Mouse (Mus musculus) liver, adult 2 months (tissue): ENCODE results near the gene Cdc34. TPM values are rescaled to one million over a fixed set of nuclear protein-coding genes. Genes with fewer than 3 reads are reported as not detected.

Experiments
- DNase-seq: peaks from one replicate; pipeline ENCODE4 v3.0.0-alpha.2; 2011; ENCODE audit warnings: low read depth, low spot score; ENCODE audit errors: extremely low read depth
- H3K27ac ChIP-seq: fragments of 200-500 bp; replicated peaks from 2 replicates; pipeline ENCODE4 v1.5.1; 2012; ENCODE audit warnings: low read depth, mild to moderate bottlenecking, control low read depth, inconsistent platforms, low read length; ENCODE audit not compliant: insufficient read depth
- H3K27me3 ChIP-seq: fragments of 200-500 bp; 2 replicates; pipeline ENCODE4 v1.6.1; 2012; ENCODE audit warnings: mild to moderate bottlenecking, moderate library complexity, low read length, inconsistent platforms; ENCODE audit not compliant: control insufficient read depth, insufficient read depth
- H3K36me3 ChIP-seq: fragments of 200-500 bp; 2 replicates; pipeline ENCODE4 v1.6.1; 2012; ENCODE audit warnings: low read length, inconsistent platforms; ENCODE audit not compliant: control insufficient read depth, insufficient read depth
- H3K4me1 ChIP-seq: fragments of 200-500 bp; 2 replicates; pipeline ENCODE4 v1.6.1; 2011; ENCODE audit warnings: low read length; ENCODE audit not compliant: control insufficient read depth, insufficient read depth
- H3K4me3 ChIP-seq: fragments of 200-500 bp; 2 replicates; pipeline ENCODE4 v1.5.1; 2011; ENCODE audit warnings: low read depth, mild to moderate bottlenecking, control low read depth, low read length, moderate library complexity; ENCODE audit not compliant: insufficient read depth
- H3K79me2 ChIP-seq: fragments of 200-500 bp; 2 replicates; pipeline ENCODE4 v1.6.1; 2012; ENCODE audit warnings: inconsistent platforms, mild to moderate bottlenecking, low read length, moderate library complexity; ENCODE audit not compliant: control insufficient read depth, insufficient read depth
- H3K9ac ChIP-seq: fragments of 200-500 bp; 2 replicates; pipeline ENCODE4 v1.6.1; 2012; ENCODE audit warnings: low read depth, mild to moderate bottlenecking, control low read depth, inconsistent platforms, low read length
- CTCF ChIP-seq: fragments of 200-500 bp; IDR thresholded peaks from 2 replicates; pipeline ENCODE4 v1.5.1; 2011; ENCODE audit warnings: low read depth, low read length, control low read depth
- POLR2A ChIP-seq: fragments of 200-500 bp; IDR thresholded peaks from 2 replicates; pipeline ENCODE4 v1.6.1; 2011; ENCODE audit warnings: low read length, control low read depth; ENCODE audit not compliant: insufficient read depth; ENCODE audit errors: extremely low read depth
- WGBS: fragments of 180-500 bp; shearing (Covaris S2); methylation state at CpG from one replicate; pipeline ENCODE4 v1.1.7; 2018; 5-methylcytosine and 5-hydroxymethylcytosine counted together
- polyA plus RNA-seq: library from polyadenylated mRNA; depleted of rRNA; stranded (reverse); fragments of >200 nt; gene quantifications from 2 replicates; pipeline ENCODE4 v1.2.3, GENCODE M21; 2012; rRNA removed
- total RNA-seq: library from RNA; depleted of rRNA; stranded (reverse); fragments of >200 nt; gene quantifications from 2 replicates; pipeline ENCODE4 v1.2.3, GENCODE M21; 2014; rRNA removed

Cdc34 gene
- total and polyA plus RNA-seq, 2 experiments = 82.1 to 215 TPM

GRCm38 (mm10) chr10:79733847-79734246 lies 51.9 kb downstream of the Cdc34 start:
- Histone ChIP-seq H3K79me2 (no peaks in the 10 kb centered on the region), H3K4me1 (no peaks in the 10 kb centered on the region), H3K27ac (no peak overlapping the region), H3K36me3 (peaks cover 20% of the 10 kb centered on the region), H3K27me3 (no peaks in the 10 kb centered on the region), H3K4me3 (no peak overlapping the region), H3K9ac (no peak overlapping the region)
- no peak for DNase-seq
- 98% methylated on average over 15 of the region's 15 CpGs for WGBS
- TF ChIP-seq CTCF = no peak
- no peak for TF ChIP-seq POLR2A

GRCm38 (mm10) chr10:79735361-79735760 lies 53.4 kb downstream of the Cdc34 start:
- Histone ChIP-seq H3K4me3 (no peak overlapping the region), H3K27ac (no peak overlapping the region), H3K4me1 (no peaks in the 10 kb centered on the region), H3K27me3 (no peaks in the 10 kb centered on the region), H3K9ac (no peak overlapping the region), H3K79me2 (no peaks in the 10 kb centered on the region), H3K36me3 (peaks cover 23% of the 10 kb centered on the region)
- no peak for DNase-seq
- 86% methylated on average over 48 of the region's 52 CpGs for WGBS
- TF ChIP-seq CTCF (no peak), POLR2A (no peak)

DNA sequence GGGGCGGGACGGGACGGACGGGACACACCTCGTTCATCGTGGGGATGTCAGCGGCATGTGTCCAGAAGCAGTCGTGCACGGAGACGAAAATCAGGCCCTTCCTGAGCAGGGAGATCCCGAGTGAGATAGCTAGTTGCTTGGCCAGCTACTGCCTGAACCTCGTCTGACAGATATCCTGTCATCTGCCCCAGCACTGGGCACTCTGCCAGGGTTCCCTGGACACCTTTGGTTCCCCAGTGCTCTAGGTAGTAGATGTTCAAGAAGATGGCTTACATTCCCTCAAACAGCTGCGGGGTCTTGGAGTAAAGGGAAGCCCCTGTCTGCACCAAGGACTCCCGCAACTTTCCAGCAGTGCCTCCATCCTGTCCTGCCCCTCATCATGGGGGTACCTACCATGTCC lies 54.7 kb downstream of the Cdc34 start:
- 87% methylated on average over 14 of the region's 14 CpGs for WGBS
- Histone ChIP-seq H3K27me3 (no peaks in the 10 kb centered on the region), H3K4me3 (no peak overlapping the region), H3K36me3 (peaks cover 27% of the 10 kb centered on the region), H3K27ac (no peak overlapping the region), H3K9ac (no peak overlapping the region), H3K79me2 (no peaks in the 10 kb centered on the region), H3K4me1 (no peaks in the 10 kb centered on the region)
- DNase-seq = no peak
- no peak for TF ChIP-seq POLR2A
- no peak for TF ChIP-seq CTCF

Other genes with a start within 250 kb of the Cdc34 start
- not detected in 2 replicates for gene Vmn2r83, start 213.5 kb upstream of the Cdc34 start, total RNA-seq
- not detected in 2 replicates for gene Vmn2r83, start 213.5 kb upstream of the Cdc34 start, polyA plus RNA-seq
- gene Plpp2, start 148.4 kb upstream of the Cdc34 start, total RNA-seq = 16.2 and 32.2 TPM in 2 replicates
- gene Plpp2, start 148.4 kb upstream of the Cdc34 start, polyA plus RNA-seq = 29.9 and 33.7 TPM in 2 replicates
- gene Mier2, start 127.0 kb upstream of the Cdc34 start, total RNA-seq = 5.9 and 8.2 TPM in 2 replicates
- gene Mier2, start 127.0 kb upstream of the Cdc34 start, polyA plus RNA-seq = 22.2 and 35.3 TPM in 2 replicates
- not detected in 2 replicates for gene Theg, start 94.9 kb upstream of the Cdc34 start, total RNA-seq
- gene Theg, start 94.9 kb upstream of the Cdc34 start, polyA plus RNA-seq = not detected in 2 replicates
- not detected in 2 replicates for gene C2cd4c, start 68.2 kb upstream of the Cdc34 start, total RNA-seq
- 0.06 and 0.10 TPM in 2 replicates for gene C2cd4c, start 68.2 kb upstream of the Cdc34 start, polyA plus RNA-seq
- gene Shc2, start 44.3 kb upstream of the Cdc34 start, total RNA-seq = 0.07 and 0.09 TPM in 2 replicates
- gene Shc2, start 44.3 kb upstream of the Cdc34 start, polyA plus RNA-seq = 0.07 and 0.10 TPM in 2 replicates
- gene Odf3l2, start 36.5 kb upstream of the Cdc34 start, total RNA-seq = not detected in 2 replicates
- gene Odf3l2, start 36.5 kb upstream of the Cdc34 start, polyA plus RNA-seq = not detected in 2 replicates
- gene Madcam1, start 17.6 kb upstream of the Cdc34 start, total RNA-seq = 0.60 TPM in 1 of 2 replicates, not detected in the other
- gene Madcam1, start 17.6 kb upstream of the Cdc34 start, polyA plus RNA-seq = not detected in 2 replicates
- gene Tpgs1, start 12.8 kb upstream of the Cdc34 start, total RNA-seq = 18.2 and 24.4 TPM in 2 replicates
- 48.5 and 58.9 TPM in 2 replicates for gene Tpgs1, start 12.8 kb upstream of the Cdc34 start, polyA plus RNA-seq
- 0.09 and 0.34 TPM in 2 replicates for gene Gzmm, start 6.8 kb downstream of the Cdc34 start, total RNA-seq
- gene Gzmm, start 6.8 kb downstream of the Cdc34 start, polyA plus RNA-seq = 0.09 and 0.37 TPM in 2 replicates
- gene Bsg, start 22.3 kb downstream of the Cdc34 start, total RNA-seq = 652 and 839 TPM in 2 replicates
- 523 and 643 TPM in 2 replicates for gene Bsg, start 22.3 kb downstream of the Cdc34 start, polyA plus RNA-seq
- 0.09 and 0.13 TPM in 2 replicates for gene Hcn2, start 34.4 kb downstream of the Cdc34 start, total RNA-seq
- gene Hcn2, start 34.4 kb downstream of the Cdc34 start, polyA plus RNA-seq = 0.45 and 0.67 TPM in 2 replicates
- 7.7 and 12.8 TPM in 2 replicates for gene Polrmt, start 64.4 kb downstream of the Cdc34 start, total RNA-seq
- gene Polrmt, start 64.4 kb downstream of the Cdc34 start, polyA plus RNA-seq = 32.7 and 42.4 TPM in 2 replicates
- gene Fgf22, start 72.9 kb downstream of the Cdc34 start, total RNA-seq = not detected in 2 replicates
- not detected in 2 replicates for gene Fgf22, start 72.9 kb downstream of the Cdc34 start, polyA plus RNA-seq
- 7.6 and 11.7 TPM in 2 replicates for gene Rnf126, start 84.8 kb downstream of the Cdc34 start, total RNA-seq
- 65.1 and 70.6 TPM in 2 replicates for gene Rnf126, start 84.8 kb downstream of the Cdc34 start, polyA plus RNA-seq
- gene Fstl3, start 95.1 kb downstream of the Cdc34 start, total RNA-seq = 0.09 and 0.27 TPM in 2 replicates
- gene Fstl3, start 95.1 kb downstream of the Cdc34 start, polyA plus RNA-seq = 0.18 and 0.60 TPM in 2 replicates
- gene Prss57, start 108.8 kb downstream of the Cdc34 start, total RNA-seq = not detected in 2 replicates
- gene Prss57, start 108.8 kb downstream of the Cdc34 start, polyA plus RNA-seq = not detected in 2 replicates
- 0.81 and 0.92 TPM in 2 replicates for gene Palm, start 111.4 kb downstream of the Cdc34 start, total RNA-seq
- 1.9 and 3.0 TPM in 2 replicates for gene Palm, start 111.4 kb downstream of the Cdc34 start, polyA plus RNA-seq
- gene Misp, start 138.8 kb downstream of the Cdc34 start, total RNA-seq = 0.18 and 0.40 TPM in 2 replicates
- 0.16 and 0.51 TPM in 2 replicates for gene Misp, start 138.8 kb downstream of the Cdc34 start, polyA plus RNA-seq
- gene Ptbp1, start 172.2 kb downstream of the Cdc34 start, total RNA-seq = 43.9 and 86.1 TPM in 2 replicates
- 77.6 and 103 TPM in 2 replicates for gene Ptbp1, start 172.2 kb downstream of the Cdc34 start, polyA plus RNA-seq
- gene Prtn3, start 192.3 kb downstream of the Cdc34 start, total RNA-seq = 0.40 TPM in 1 of 2 replicates, not detected in the other
- gene Prtn3, start 192.3 kb downstream of the Cdc34 start, polyA plus RNA-seq = 0.20 and 1.1 TPM in 2 replicates
- under 0.01 TPM in 1 of 2 replicates, not detected in the other for gene Plppr3, start 192.4 kb downstream of the Cdc34 start, total RNA-seq
- 0.38 and 0.47 TPM in 2 replicates for gene Plppr3, start 192.4 kb downstream of the Cdc34 start, polyA plus RNA-seq
- gene Elane, start 204.1 kb downstream of the Cdc34 start, total RNA-seq = 0.20 TPM in 1 of 2 replicates, not detected in the other
- gene Elane, start 204.1 kb downstream of the Cdc34 start, polyA plus RNA-seq = 0.12 and 0.15 TPM in 2 replicates
- gene Cfd, start 208.7 kb downstream of the Cdc34 start, total RNA-seq = 5.7 and 11.3 TPM in 2 replicates
- gene Cfd, start 208.7 kb downstream of the Cdc34 start, polyA plus RNA-seq = 0.37 and 0.98 TPM in 2 replicates
- gene Med16, start 226.7 kb downstream of the Cdc34 start, total RNA-seq = 5.9 and 8.2 TPM in 2 replicates
- gene Med16, start 226.7 kb downstream of the Cdc34 start, polyA plus RNA-seq = 29.9 and 30.6 TPM in 2 replicates
- not detected in 2 replicates for gene Gm26602, start 228.7 kb downstream of the Cdc34 start, total RNA-seq
- not detected in 2 replicates for gene Gm26602, start 228.7 kb downstream of the Cdc34 start, polyA plus RNA-seq
- gene Kiss1r, start 234.8 kb downstream of the Cdc34 start, total RNA-seq = 0.18 and 0.60 TPM in 2 replicates
- 1.5 and 1.9 TPM in 2 replicates for gene Kiss1r, start 234.8 kb downstream of the Cdc34 start, polyA plus RNA-seq
- 12.4 and 15.5 TPM in 2 replicates for gene R3hdm4, start 239.0 kb downstream of the Cdc34 start, total RNA-seq
- 78.8 and 80.0 TPM in 2 replicates for gene R3hdm4, start 239.0 kb downstream of the Cdc34 start, polyA plus RNA-seq
- gene Arid3a, start 244.8 kb downstream of the Cdc34 start, total RNA-seq = 0.37 and 0.74 TPM in 2 replicates
- gene Arid3a, start 244.8 kb downstream of the Cdc34 start, polyA plus RNA-seq = 0.69 and 1.7 TPM in 2 replicates